Mouse (Mus musculus): ENCODE data around the gene Gal. TPM values are rescaled to one million over a fixed set of nuclear protein-coding genes. Genes with fewer than 3 reads are reported as not detected.

Gal gene
- total RNA-seq, 2 experiments from 2014 or later = 0.35 to 0.41 TPM

GRCm38 (mm10) chr19:3365089-3365488, 49.3 kb downstream of the Gal start:
- DNase-seq = no peak
- intact Hi-C loops (cut with DNase I) = no loop called here

- DNase-seq = no peak
- intact Hi-C loops (cut with DNase I) = no loop called here
Observed at GRCm38 (mm10) chr19:3363510-3363909, 50.8 kb downstream of the Gal start.

Other genes with a start within 250 kb of the Gal start
- gene Mrpl21, start 131.6 kb downstream of the Gal start, total RNA-seq (2021) = 10 to 100 TPM; 57.2 to 61.2 TPM
- 1 to 10 TPM; 3.3 to 4.6 TPM for gene Ighmbp2, start 131.5 kb downstream of the Gal start, total RNA-seq (2021)
- gene Cpt1a, start 92.2 kb downstream of the Gal start, total RNA-seq (2021) = 10 to 100 TPM; 11.7 to 19.0 TPM
- gene Tesmin, start 25.7 kb downstream of the Gal start, total RNA-seq (2021) = 1 to 10 TPM in 1 of 2 experiments, under 1 TPM in 1; 0.39 to 1.3 TPM
- 10 to 100 TPM; 50.0 to 55.7 TPM for gene Ppp6r3, start 161.2 kb upstream of the Gal start, total RNA-seq (2021)